Mouse (Mus musculus): ENCODE data around the gene Abat. TPM values are rescaled to one million over a fixed set of nuclear protein-coding genes. Genes with fewer than 3 reads are reported as not detected.

Gene Abat
- polyA plus RNA-seq, 1 experiment from 2014 or later, result 30.2 TPM

DNA sequence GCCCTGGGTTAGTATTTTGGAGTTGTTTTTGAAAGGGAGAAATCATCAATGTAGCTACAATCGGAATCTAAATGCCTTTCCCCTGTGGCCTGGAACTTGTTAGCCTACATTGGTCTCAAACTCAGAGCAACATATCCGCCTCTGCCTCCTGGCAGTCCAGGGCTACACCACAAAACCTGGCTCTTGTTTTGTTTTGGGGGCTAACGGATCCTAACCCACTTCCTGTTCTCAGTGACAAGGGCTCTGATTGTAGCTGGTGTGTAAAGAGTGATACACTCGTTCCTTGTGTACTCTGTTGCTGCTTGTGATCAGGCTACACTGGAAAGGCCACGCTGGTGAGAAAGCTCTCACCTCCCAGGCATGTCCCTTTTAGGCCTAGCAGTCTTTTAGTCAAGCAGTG, 118.2 kb downstream of the Abat start:
- 45% methylated on average over 5 of the region's 5 CpGs for WGBS (ENCODE audit: insufficient replicate concordance)
- Histone ChIP-seq H3K4me1 (replicated peaks) (peaks cover 13% of the 10 kb centered on the region), H3K36me3 (replicated peaks) (peaks cover 40% of the 10 kb centered on the region), H3K9me3 (replicated peaks) (no peaks in the 10 kb centered on the region), H3K4me2 (no peak overlapping the region), H3K27ac (replicated peaks) (0 out of 2 replicates have a peak overlapping the region, but pooled peaks have one; percentile 15), H3K9ac (no peak overlapping the region), H3K27me3 (no peaks in the 10 kb centered on the region), H3K4me3 (replicated peaks) (no peak overlapping the region)
- no peak for ATAC-seq (ENCODE audit: insufficient read depth)

DNA sequence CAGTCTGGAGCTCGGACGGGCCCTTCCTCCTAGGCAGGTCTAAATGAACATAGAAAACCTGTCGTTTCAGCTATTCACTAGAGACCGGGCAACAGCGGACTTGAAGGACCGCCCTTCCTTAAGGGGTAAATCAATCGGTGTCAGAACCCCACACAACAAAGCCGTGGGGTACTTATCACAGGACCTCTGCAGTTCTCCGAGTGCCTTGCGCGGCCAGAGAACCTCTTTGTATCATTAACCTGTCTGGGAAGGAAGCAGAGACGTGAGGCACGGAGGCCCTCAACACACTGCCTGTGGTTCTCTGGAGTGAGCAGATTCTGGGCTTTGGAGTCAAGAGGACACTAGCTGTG, 123.6 kb downstream of the Abat start:
- under 1% methylated on average over 13 of the region's 13 CpGs for WGBS (ENCODE audit: insufficient replicate concordance)
- peak overlapping the region; percentile 76 for H3K4me3 ChIP-seq (replicated peaks)
- H3K4me1 ChIP-seq (replicated peaks), result peaks cover 52% of the 10 kb centered on the region
- H3K27me3 ChIP-seq, result no peaks in the 10 kb centered on the region
- peak; percentile 27 for ATAC-seq (ENCODE audit: insufficient read depth)
- peaks cover 48% of the 10 kb centered on the region for H3K36me3 ChIP-seq (replicated peaks)
- peak overlapping the region; percentile 87 for H3K4me2 ChIP-seq
- H3K9ac ChIP-seq, result peak overlapping the region; percentile 86
- H3K27ac ChIP-seq (replicated peaks), result peak overlapping the region; percentile 95
- no peaks in the 10 kb centered on the region for H3K9me3 ChIP-seq (replicated peaks)

GRCm38 (mm10) chr16:8637217-8638051, 124.2 kb downstream of the Abat start, which contains the start of the genes Pmm2 and Tmem186:
Gene Pmm2, plus strand, starts transcription at chr16:8637674.
Gene Tmem186, minus strand, starts transcription at chr16:8637712.
- H3K4me3 ChIP-seq (replicated peaks), result peak within 1 kb of the TSS; percentile 76
- H3K27ac ChIP-seq (replicated peaks), result peak within 1 kb of the TSS; percentile 95
- peak within 1 kb of the TSS; percentile 86 for H3K9ac ChIP-seq
- H3K4me1 ChIP-seq (replicated peaks), result peaks cover 52% of the 10 kb centered on the region
- under 1% methylated on average over 59 of the region's 59 CpGs for WGBS (ENCODE audit: insufficient replicate concordance)
- H3K4me2 ChIP-seq, result peak within 1 kb of the TSS; percentile 87
- H3K9me3 ChIP-seq (replicated peaks), result no peaks in the 10 kb centered on the region
- peaks cover 43% of the 10 kb centered on the region for H3K36me3 ChIP-seq (replicated peaks)
- ATAC-seq (ENCODE audit: insufficient read depth), result peak; percentile 81
- no peaks in the 10 kb centered on the region for H3K27me3 ChIP-seq

DNA sequence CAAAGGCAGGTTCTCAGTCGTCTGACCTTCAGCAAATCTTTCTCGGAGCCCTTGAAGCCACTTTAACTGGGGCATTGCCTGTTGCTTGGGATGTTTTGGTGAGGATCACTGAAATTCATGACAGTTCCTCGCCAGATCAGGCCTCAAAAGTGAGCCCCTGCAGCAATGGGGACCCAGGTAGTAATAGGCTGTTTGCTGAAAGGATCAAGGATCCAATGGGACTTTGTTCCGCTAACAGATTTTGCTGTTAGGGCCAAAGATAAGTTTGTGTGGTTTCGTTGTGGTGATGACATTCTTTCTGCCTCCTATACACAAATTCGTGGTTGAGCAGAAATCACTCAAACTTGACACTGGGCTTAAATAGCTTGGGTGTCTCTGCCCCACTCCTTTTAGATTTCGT, 124.9 kb downstream of the Abat start:
- no peaks in the 10 kb centered on the region for H3K27me3 ChIP-seq
- no peak for ATAC-seq (ENCODE audit: insufficient read depth)
- WGBS (ENCODE audit: insufficient replicate concordance), result 14% methylated on average over 7 of the region's 7 CpGs
- H3K9me3 ChIP-seq (replicated peaks), result no peaks in the 10 kb centered on the region
- peak overlapping the region; percentile 87 for H3K4me2 ChIP-seq
- peak overlapping the region; percentile 95 for H3K27ac ChIP-seq (replicated peaks)
- peak overlapping the region; percentile 86 for H3K9ac ChIP-seq
- peaks cover 46% of the 10 kb centered on the region for H3K36me3 ChIP-seq (replicated peaks)
- peak overlapping the region; percentile 76 for H3K4me3 ChIP-seq (replicated peaks)
- H3K4me1 ChIP-seq (replicated peaks), result peaks cover 52% of the 10 kb centered on the region

DNA sequence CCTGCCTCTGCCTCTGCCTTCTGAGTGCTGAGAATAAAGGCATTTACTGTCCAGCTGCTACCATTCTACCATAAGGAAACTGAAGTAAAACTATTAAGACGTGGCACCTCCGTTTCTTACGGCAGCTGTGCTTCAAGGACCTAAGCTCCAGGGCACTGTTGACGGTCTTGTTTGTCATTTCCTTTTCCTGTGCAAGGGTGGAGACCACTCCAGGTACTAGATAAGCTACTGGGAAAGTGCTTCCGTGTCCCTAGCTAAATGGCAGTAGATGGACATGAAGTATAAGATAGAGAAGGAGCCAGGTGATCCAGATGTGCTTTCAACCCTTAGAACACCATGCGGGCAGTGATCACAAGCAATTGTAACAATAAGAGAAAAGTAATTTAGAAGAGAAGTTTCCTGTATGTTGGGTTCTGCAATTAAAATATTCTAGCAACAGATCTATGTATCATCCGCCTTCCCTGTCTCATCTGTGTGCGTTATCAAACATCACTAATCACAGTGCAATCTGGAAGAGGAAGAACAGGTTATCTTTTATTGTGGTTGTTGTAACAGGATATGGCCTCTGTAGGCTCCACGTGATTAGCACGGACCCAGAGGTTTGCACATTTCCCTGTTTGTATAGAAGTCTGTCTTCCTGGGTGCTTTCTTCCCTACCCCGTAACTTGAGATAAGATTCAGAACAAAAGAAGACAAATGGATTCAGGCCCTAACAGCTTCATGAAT, 126.4 kb downstream of the Abat start:
- ATAC-seq (ENCODE audit: insufficient read depth), result no peak

GRCm38 (mm10) chr16:8643855-8644254, 130.6 kb downstream of the Abat start:
- no peaks in the 10 kb centered on the region for H3K27me3 ChIP-seq
- peak; percentile 78 for ATAC-seq (ENCODE audit: insufficient read depth)
- no peak overlapping the region for H3K4me2 ChIP-seq
- no peak overlapping the region for H3K27ac ChIP-seq (replicated peaks)
- H3K9ac ChIP-seq, result no peak overlapping the region
- no peaks in the 10 kb centered on the region for H3K9me3 ChIP-seq (replicated peaks)
- no peak overlapping the region for H3K4me3 ChIP-seq (replicated peaks)
- H3K4me1 ChIP-seq (replicated peaks), result peaks cover 26% of the 10 kb centered on the region
- 64% methylated on average over 2 of the region's 2 CpGs for WGBS (ENCODE audit: insufficient replicate concordance)
- H3K36me3 ChIP-seq (replicated peaks), result peaks cover 82% of the 10 kb centered on the region

More for the DNA sequence above, 126.4 kb downstream of the Abat start:
- WGBS (ENCODE audit: insufficient replicate concordance), result 34% methylated on average over 11 of the region's 11 CpGs
- Histone ChIP-seq H3K4me1 (replicated peaks) (peaks cover 52% of the 10 kb centered on the region), H3K36me3 (replicated peaks) (peaks cover 53% of the 10 kb centered on the region), H3K9me3 (replicated peaks) (no peaks in the 10 kb centered on the region), H3K4me2 (peak overlapping the region; percentile 87), H3K27me3 (no peaks in the 10 kb centered on the region), H3K9ac (no peak overlapping the region; the same call in 1 of the 2 replicates), H3K27ac (replicated peaks) (peak overlapping the region; percentile 43), H3K4me3 (replicated peaks) (peak overlapping the region; percentile 15; the same call in 1 of the 2 replicates)

GRCm38 (mm10) chr16:8645546-8645945, 132.3 kb downstream of the Abat start:
- H3K27me3 ChIP-seq, result no peaks in the 10 kb centered on the region
- peaks cover 93% of the 10 kb centered on the region for H3K36me3 ChIP-seq (replicated peaks)
- peaks cover 9% of the 10 kb centered on the region; the same call in 1 of the 2 replicates for H3K4me1 ChIP-seq (replicated peaks)
- H3K4me3 ChIP-seq (replicated peaks), result no peak overlapping the region
- no peak overlapping the region for H3K4me2 ChIP-seq
- 82% methylated on average over 6 of the region's 6 CpGs for whole genome bisulfite sequencing (ENCODE audit: insufficient replicate concordance)
- no peaks in the 10 kb centered on the region for H3K9me3 ChIP-seq (replicated peaks)
- no peak overlapping the region for H3K27ac ChIP-seq (replicated peaks)
- H3K9ac ChIP-seq, result no peak overlapping the region
- no peak for ATAC-seq (ENCODE audit: insufficient read depth)

- H3K27me3 ChIP-seq, result no peaks in the 10 kb centered on the region
- WGBS (ENCODE audit: insufficient replicate concordance), result 87% methylated on average over 3 of the region's 3 CpGs
- H3K36me3 ChIP-seq (replicated peaks), result peaks cover 99% of the 10 kb centered on the region
- no peak overlapping the region for H3K4me3 ChIP-seq (replicated peaks)
- peaks cover 6% of the 10 kb centered on the region for H3K4me1 ChIP-seq (replicated peaks)
- no peak overlapping the region for H3K4me2 ChIP-seq
- no peak for ATAC-seq (ENCODE audit: insufficient read depth)
- no peak overlapping the region for H3K27ac ChIP-seq (replicated peaks)
- H3K9me3 ChIP-seq (replicated peaks), result no peaks in the 10 kb centered on the region
- no peak overlapping the region for H3K9ac ChIP-seq
Measured at GRCm38 (mm10) chr16:8650007-8650406, 136.8 kb downstream of the Abat start.

GRCm38 (mm10) chr16:8655108-8655507, 141.9 kb downstream of the Abat start:
- no peak for ATAC-seq (ENCODE audit: insufficient read depth)
- 67% methylated on average over 6 of the region's 6 CpGs for WGBS (ENCODE audit: insufficient replicate concordance)
- peaks cover 98% of the 10 kb centered on the region for H3K36me3 ChIP-seq (replicated peaks)

GRCm38 (mm10) chr16:8655599-8655998, 142.4 kb downstream of the Abat start:
- 57% methylated on average over 9 of the region's 9 CpGs for WGBS (ENCODE audit: insufficient replicate concordance)
- peaks cover 98% of the 10 kb centered on the region for H3K36me3 ChIP-seq (replicated peaks)
- ATAC-seq (ENCODE audit: insufficient read depth), result peak; percentile 64; the same call in 1 of the 2 replicates

More at GRCm38 (mm10) chr16:8655108-8655507, 141.9 kb downstream of the Abat start:
- H3K9ac ChIP-seq, result no peak overlapping the region
- H3K4me2 ChIP-seq, result no peak overlapping the region
- H3K4me3 ChIP-seq (replicated peaks), result no peak overlapping the region
- no peaks in the 10 kb centered on the region for H3K9me3 ChIP-seq (replicated peaks)
- H3K4me1 ChIP-seq (replicated peaks), result peaks cover 23% of the 10 kb centered on the region
- H3K27me3 ChIP-seq, result no peaks in the 10 kb centered on the region
- H3K27ac ChIP-seq (replicated peaks), result no peak overlapping the region

GRCm38 (mm10) chr16:8656256-8656655, 143.0 kb downstream of the Abat start:
- Histone ChIP-seq H3K4me1 (replicated peaks) (peaks cover 26% of the 10 kb centered on the region), H3K27me3 (no peaks in the 10 kb centered on the region), H3K9me3 (replicated peaks) (no peaks in the 10 kb centered on the region), H3K9ac (no peak overlapping the region), H3K4me2 (no peak overlapping the region), H3K27ac (replicated peaks) (no peak overlapping the region), H3K4me3 (replicated peaks) (no peak overlapping the region), H3K36me3 (replicated peaks) (peaks cover 98% of the 10 kb centered on the region)
- ATAC-seq (ENCODE audit: insufficient read depth), result no peak
- 54% methylated on average over 2 of the region's 2 CpGs for WGBS (ENCODE audit: insufficient replicate concordance)

More at GRCm38 (mm10) chr16:8655599-8655998, 142.4 kb downstream of the Abat start:
- H3K9ac ChIP-seq, result no peak overlapping the region
- no peaks in the 10 kb centered on the region for H3K9me3 ChIP-seq (replicated peaks)
- peaks cover 23% of the 10 kb centered on the region for H3K4me1 ChIP-seq (replicated peaks)
- H3K4me3 ChIP-seq (replicated peaks), result no peak overlapping the region
- H3K27me3 ChIP-seq, result no peaks in the 10 kb centered on the region
- H3K4me2 ChIP-seq, result no peak overlapping the region
- H3K27ac ChIP-seq (replicated peaks), result no peak overlapping the region

All from liver, embryonic 15.5 days (tissue).